Mouse (Mus musculus) cerebellum, postnatal 36 days (tissue): ENCODE results near the gene Ptpn4.

Experiments used
- DNase-seq, 2 experiments: peaks; one replicate each; pipeline ENCODE4 v3.0.0; 2021 to 2022; ENCODE audit warnings: mixed read lengths in 2 of 2

Gene Ptpn4

GRCm38 (mm10) chr1:119805984-119806383, 31.4 kb downstream of the Ptpn4 start:
- no peak for DNase-seq

DNA sequence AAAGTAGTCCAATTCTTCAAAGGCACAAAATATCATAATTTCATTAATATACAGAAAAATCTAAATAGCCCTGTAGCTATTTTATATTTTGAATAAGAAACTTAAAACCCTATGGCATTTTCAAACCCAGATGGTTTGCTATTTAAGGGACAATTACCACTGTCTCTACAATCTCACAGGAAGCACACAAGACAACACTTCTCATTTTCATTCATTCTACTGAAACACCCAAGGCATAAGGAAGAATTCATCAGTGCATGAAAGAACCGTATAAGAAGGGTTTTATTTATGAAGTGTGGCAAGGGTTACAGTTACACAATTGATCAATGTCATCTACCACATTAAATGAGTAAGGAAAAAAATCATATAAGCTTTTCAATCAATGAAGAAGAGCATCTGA, 32.8 kb downstream of the Ptpn4 start:
- DNase-seq: no peak

GRCm38 (mm10) chr1:119795174-119795573, 42.2 kb downstream of the Ptpn4 start:
- DNase-seq: no peak

GRCm38 (mm10) chr1:119794342-119794741, 43.1 kb downstream of the Ptpn4 start:
- DNase-seq: peak; percentile 39 to 48

- DNase-seq: no peak
Measured at GRCm38 (mm10) chr1:119790616-119791015, 46.8 kb downstream of the Ptpn4 start.

- DNase-seq: no peak
Measured at GRCm38 (mm10) chr1:119775915-119776314, 61.5 kb downstream of the Ptpn4 start.

GRCm38 (mm10) chr1:119735692-119736091, 101.7 kb downstream of the Ptpn4 start:
- no peak for DNase-seq

DNA sequence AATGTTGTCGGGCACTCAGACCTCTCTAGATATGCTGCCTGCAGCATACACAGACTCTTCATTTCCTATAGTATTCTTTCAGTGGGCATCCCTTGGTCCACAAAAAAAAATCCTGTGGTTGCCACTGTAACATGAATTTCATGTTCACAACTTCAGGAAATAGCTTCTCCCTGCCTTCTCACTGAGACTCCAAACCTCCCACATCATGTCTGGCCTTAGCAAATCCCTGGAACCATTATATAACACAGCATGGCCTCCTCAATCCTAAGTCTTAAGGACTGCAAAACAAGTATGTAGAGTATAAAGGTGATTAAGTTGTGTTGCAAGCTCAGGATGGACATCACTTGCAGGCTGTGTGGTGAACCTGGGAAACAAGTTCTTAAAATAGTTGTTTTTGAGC, 102.6 kb downstream of the Ptpn4 start:
- no peak for DNase-seq

GRCm38 (mm10) chr1:119731166-119731565, 106.2 kb downstream of the Ptpn4 start:
- no peak for DNase-seq

GRCm38 (mm10) chr1:119713017-119713416, 124.4 kb downstream of the Ptpn4 start:
- no peak for DNase-seq

- no peak for DNase-seq
Measured at GRCm38 (mm10) chr1:119706471-119707217, 130.8 kb downstream of the Ptpn4 start.

- DNase-seq: no peak
Measured at GRCm38 (mm10) chr1:119696860-119697259, 140.6 kb downstream of the Ptpn4 start.

- no peak for DNase-seq
Measured at GRCm38 (mm10) chr1:119685773-119686558, 151.4 kb downstream of the Ptpn4 start.

DNA sequence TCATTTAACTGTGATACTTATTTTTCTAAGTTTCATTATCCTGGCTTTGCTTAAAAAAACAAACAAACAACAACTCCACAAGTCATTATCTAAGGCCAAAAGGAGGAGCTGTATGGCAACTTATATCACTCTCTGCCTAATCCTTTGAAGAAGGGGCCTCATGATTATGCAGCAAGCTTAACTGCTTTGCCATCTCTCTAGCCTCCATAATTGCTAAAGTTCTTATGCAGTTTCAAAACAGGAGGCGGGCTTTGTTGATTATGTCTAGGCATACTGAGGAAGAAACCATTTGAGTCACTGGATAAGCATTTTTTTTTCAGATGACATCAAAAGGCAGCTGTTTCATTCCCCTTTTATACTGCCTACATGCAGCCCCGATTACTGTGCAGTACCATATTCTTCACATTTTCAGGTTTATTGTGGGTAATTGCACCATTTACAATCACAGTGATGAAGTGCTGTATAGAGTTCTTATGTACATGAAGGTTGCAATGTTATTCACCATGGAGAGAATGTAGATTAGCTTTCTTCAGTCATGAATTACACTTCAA, 155.7 kb downstream of the Ptpn4 start:
- no peak for DNase-seq

GRCm38 (mm10) chr1:119674984-119675383, 162.4 kb downstream of the Ptpn4 start:
- DNase-seq: peak; percentile 13 to 25

GRCm38 (mm10) chr1:119666904-119667303, 170.5 kb downstream of the Ptpn4 start:
- no peak for DNase-seq

DNA sequence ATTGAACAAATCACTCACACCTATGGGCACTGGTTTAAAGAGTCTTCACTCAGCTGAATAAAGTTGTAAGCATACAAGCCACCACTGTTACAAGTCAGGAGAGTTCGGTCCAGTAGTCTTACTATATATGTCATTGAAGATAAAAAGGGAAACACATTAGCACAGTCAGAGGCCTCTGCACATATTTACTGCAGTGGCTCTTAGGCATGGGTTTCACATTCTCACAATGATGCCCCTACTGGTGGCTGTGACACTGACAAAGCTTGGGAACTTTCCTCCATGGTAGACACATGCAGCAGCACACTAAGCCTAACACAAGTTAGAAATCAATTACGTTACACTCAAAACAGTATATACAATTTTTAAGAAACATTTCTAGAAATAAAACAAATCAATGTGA, 183.1 kb downstream of the Ptpn4 start:
- DNase-seq: no peak

- DNase-seq: peak; percentile 26 to 27
Measured at GRCm38 (mm10) chr1:119650386-119650785, 187.0 kb downstream of the Ptpn4 start.

GRCm38 (mm10) chr1:119649627-119650026, 187.8 kb downstream of the Ptpn4 start:
- no peak for DNase-seq

GRCm38 (mm10) chr1:119648205-119649111, 189.0 kb downstream of the Ptpn4 start, which contains the start of gene Epb41l5:
Gene Epb41l5, minus strand, starts transcription at chr1:119649000.
- DNase-seq: peak; percentile 57 to 67

- no peak for DNase-seq
Measured at GRCm38 (mm10) chr1:119646356-119646755, 191.1 kb downstream of the Ptpn4 start.

DNA sequence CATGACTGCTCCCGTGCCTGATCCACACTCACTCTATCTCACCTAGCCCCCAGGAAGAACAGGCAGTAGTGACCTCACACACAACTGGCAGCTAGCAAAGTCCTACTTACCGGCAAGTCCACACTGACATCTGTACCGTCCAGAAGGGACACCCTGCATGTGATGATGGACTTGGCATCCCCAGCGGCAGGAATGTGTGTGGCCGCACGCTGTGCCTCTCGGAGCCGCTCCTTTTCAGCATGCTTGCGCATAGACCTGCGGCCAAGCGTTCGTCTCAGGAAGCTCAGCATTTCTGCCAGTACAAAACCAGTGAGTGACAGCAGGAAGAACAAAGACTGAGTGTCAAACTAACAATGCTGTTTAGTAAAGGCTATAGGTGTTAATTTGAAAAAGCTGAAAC, 195.0 kb downstream of the Ptpn4 start:
- DNase-seq: peak in 1 of 2 experiments; percentile 20
